Mouse (Mus musculus) olfactory bulb, adult 2 months (tissue): ENCODE measurements around the gene Ulk3.

ENCODE experiments used
- CTCF ChIP-seq: fragments of 200-500 bp; IDR thresholded peaks from 2 replicates; pipeline ENCODE4 v1.5.1; 2012; ENCODE audit warnings: low read depth, mild to moderate bottlenecking, low read length, moderate library complexity; ENCODE audit not compliant: insufficient read depth
- POLR2A ChIP-seq: fragments of 200-500 bp; IDR thresholded peaks from 2 replicates; pipeline ENCODE4 v1.6.1; 2012; ENCODE audit warnings: mild to moderate bottlenecking, low read depth, low read length, moderate library complexity; ENCODE audit not compliant: insufficient read depth

DNA sequence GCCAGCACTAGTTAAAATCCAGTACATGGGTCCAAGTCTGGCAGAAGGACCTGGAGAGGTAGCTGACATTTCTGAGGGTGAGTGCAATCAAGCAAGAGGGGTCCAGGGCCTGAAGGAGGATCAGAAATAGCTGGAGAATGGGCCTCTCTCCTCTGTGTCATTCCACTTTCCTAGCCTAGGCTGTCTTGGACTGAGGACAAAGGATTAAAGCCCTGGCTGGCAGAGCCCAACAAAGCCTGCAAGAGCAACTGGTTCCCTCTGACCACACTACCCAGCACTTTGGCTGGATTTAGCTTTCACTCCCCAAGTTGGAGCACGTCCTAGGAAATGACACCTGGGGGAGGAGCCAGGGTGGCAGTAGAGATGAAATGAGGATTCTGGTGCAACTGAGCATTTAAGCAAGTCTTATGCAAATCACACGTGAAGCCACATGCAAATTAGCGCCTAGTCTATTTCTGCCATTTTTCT lies 21.1 kb downstream of the Ulk3 start:
- TF ChIP-seq CTCF (no peak), POLR2A (no peak)
